Mouse (Mus musculus) MEL-GATA-1-ER (cell line): ENCODE data around the gene Zmynd8.
"Not testable (repeated sequence)": the region's sequence is repeated elsewhere in the genome, so short reads cannot be mapped to it uniquely, and the experiment has no call there.

Source experiments
- DNase-seq: peaks from one replicate; pipeline ENCODE4 v3.0.0-alpha.2; 2012; ENCODE audit warnings: low read depth; ENCODE audit errors: extremely low read depth

The Zmynd8 gene

GRCm38 (mm10) chr2:165809901-165810477, 88.8 kb downstream of the Zmynd8 start:
- DNase-seq: no peak

- DNase-seq: no peak
Observed at GRCm38 (mm10) chr2:165809091-165809490, 89.7 kb downstream of the Zmynd8 start.

GRCm38 (mm10) chr2:165808179-165808975, 90.4 kb downstream of the Zmynd8 start:
- no peak for DNase-seq

DNA sequence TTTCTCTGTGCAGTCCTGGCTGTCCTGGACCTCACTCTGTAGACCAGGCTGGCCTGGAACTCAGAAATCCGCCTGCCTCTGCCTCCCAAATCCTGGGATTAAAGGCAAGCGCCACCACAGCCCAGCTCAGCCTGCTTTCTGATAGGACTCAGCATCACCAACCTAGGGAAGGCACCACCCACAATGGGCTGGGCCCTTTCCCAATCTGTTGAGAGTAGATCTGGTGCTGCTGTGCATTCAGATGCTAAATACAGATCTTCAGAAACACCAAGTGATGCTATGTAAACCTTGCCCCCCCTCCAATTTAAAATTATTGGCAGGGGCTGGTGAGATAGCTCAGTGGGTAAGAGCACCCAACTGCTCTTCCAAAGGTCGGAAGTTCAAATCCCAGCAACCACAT, 98.6 kb downstream of the Zmynd8 start:
- not testable (repeated sequence) for DNase-seq

DNA sequence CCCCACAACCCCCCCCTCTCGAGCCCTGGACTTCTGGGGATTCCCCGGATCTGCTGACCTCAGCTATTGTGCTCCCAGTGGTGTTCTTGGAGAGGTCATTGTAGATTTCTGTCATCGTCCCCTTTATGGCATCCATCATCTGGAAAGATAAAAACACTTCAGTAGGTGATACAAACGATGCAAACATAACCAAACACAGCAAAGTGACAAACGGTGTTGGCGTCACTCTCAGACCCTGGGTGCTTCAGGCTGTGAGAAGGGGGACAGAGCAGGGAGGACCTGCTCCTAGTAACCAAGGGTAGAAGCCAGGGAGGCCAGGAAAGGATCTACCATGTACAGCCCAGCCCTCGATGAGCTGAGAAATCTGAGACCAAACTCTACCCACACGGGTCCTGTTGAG, 100.9 kb downstream of the Zmynd8 start:
- DNase-seq: no peak

GRCm38 (mm10) chr2:165793283-165793638, 105.6 kb downstream of the Zmynd8 start:
- no peak for DNase-seq

DNA sequence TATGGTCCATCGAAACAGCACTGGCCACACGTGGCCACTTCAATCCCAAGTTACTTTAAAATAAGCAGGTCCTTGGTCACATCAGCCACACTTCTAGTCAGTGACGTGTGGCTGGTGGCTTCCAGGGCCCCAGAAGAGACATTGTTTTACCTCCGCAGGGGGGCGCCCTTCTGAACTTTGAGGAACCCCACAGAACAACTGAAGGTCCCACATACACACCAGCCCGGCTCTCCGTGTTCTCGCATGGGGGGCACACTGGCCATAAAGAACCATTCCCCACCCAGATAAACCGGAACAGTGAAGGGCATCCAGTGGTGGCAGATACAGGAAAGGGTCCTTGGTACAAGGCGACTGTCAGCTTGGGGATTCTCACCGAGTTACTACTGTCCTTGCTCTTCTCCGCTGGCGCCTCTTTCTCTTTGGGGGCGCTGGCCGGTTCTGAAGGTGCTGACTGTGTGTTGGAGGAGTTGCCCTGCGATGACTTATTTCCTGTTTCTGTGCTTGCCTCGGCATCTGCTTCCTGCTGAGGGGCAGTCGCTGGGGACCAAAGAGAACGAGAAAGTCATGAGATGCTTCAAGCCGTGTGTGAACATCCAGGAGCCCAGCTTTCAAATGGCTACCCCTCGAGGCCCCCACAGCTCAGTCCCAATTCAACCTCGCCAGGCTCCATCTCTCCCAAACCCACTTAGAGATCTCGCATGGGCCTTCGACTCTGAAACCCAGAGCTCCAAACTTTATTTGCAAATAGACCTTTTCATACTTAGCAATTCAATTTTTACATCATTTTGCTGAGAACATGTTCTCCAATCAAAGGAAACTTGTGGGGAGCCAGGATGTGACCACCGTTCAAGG, 106.2 kb downstream of the Zmynd8 start:
- DNase-seq: no peak

DNA sequence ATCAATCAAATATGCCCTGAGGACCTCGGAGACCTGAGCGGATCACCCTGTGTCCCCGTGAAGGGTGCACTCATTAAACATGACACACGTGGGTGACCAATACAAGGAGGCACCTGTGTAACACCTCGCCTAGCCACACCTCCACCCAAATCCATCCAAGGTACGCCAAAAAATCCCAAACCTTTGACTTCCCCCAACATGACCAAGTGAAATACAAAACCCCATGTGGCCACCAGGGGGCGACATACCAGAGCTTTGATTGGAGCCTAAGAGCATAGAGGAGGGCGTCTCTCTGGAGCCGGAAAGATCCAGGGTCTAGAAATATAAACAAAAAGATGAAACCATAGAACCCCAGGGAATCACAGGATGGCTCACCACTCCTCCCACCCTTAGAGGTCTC, 107.2 kb downstream of the Zmynd8 start:
- DNase-seq: peak; percentile 18

- no peak for DNase-seq
Observed at GRCm38 (mm10) chr2:165791026-165791425, 107.8 kb downstream of the Zmynd8 start.

DNA sequence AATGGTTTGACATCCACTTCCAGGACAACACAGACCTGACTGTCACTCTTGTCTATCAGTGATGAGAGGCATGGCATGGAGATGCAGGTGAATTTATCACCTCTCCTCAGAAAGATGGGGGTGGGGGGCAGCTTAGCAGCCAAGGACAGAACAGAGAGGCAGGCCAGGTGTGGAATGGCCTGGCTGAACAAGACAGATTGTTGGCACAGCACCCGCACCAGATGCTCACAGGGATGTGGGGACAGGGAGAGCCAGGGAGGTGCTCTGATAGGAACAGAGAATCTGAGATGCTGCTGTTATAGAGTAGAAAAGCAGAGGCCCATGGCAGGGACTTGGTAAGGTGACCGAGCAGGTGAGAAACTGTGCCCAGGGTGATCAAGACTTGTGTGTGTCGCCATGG, 109.1 kb downstream of the Zmynd8 start:
- no peak for DNase-seq

GRCm38 (mm10) chr2:165788796-165789195, 110.0 kb downstream of the Zmynd8 start:
- DNase-seq: no peak

- no peak for DNase-seq
Observed at GRCm38 (mm10) chr2:165788005-165788404, 110.8 kb downstream of the Zmynd8 start.

- no peak for DNase-seq
Observed at GRCm38 (mm10) chr2:165786467-165786866, 112.3 kb downstream of the Zmynd8 start.

DNA sequence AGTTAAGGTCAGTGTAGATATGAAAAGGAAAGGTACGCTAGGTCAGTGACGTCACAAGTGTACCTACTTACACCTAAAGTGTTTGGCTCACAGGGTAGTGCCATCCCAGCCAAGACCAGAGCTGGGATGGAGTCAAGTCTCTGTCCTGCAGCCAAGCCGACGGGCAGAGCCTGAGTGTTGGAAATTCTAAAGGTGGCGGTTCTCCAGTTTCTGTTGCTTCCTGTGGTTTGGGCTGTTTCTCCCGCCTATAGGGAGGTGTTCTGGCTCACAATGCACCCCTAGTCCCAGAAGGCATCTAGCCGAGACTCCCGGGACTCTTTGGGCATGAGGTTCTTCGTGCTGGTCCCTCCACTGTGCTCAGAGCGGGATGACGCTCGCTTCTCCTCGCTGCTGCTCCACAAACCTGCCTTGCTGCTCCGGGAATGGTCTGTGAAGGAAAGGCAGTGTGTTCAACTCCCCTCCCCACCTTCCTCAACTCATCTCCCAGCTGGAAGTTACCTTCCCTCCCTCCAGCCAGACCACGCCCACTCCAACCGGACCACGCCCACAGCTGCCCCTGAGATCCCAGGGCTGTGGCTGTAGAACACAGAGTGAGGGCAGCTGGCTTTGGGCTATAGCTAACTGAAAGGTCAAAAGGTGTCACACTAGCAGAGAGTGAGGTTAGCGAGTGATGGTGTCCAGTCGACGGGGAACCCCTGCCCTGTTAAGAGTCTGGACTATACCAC, 113.3 kb downstream of the Zmynd8 start:
- no peak for DNase-seq

- DNase-seq: peak; percentile 31
Observed at GRCm38 (mm10) chr2:165782324-165782723, 116.5 kb downstream of the Zmynd8 start.

DNA sequence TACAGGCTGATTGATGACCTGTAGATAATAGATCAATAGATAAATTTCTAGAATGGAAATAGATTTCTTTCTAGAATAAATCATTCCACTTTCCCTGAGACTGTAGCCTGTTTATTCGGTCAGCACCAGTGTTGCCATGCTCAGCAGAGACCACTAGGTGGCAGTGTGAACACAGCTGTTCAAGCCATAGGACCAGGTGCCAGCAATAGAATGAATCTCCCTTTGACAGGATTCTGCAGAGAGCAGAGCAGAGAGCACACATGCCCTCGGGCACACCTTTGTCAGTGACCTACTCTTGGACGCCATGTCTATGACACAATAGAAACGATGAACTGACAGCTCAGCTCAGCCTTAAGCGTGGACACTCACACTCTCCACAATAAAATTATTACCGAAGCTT, 119.9 kb downstream of the Zmynd8 start:
- DNase-seq: peak; percentile 49

- DNase-seq: no peak
Observed at GRCm38 (mm10) chr2:165769375-165769948, 129.4 kb downstream of the Zmynd8 start.

- no peak for DNase-seq
Observed at GRCm38 (mm10) chr2:165768805-165769358, 129.9 kb downstream of the Zmynd8 start.

GRCm38 (mm10) chr2:165759421-165759985, 139.3 kb downstream of the Zmynd8 start:
- DNase-seq: no peak

- DNase-seq: no peak
Observed at GRCm38 (mm10) chr2:165758534-165758933, 140.3 kb downstream of the Zmynd8 start.

DNA sequence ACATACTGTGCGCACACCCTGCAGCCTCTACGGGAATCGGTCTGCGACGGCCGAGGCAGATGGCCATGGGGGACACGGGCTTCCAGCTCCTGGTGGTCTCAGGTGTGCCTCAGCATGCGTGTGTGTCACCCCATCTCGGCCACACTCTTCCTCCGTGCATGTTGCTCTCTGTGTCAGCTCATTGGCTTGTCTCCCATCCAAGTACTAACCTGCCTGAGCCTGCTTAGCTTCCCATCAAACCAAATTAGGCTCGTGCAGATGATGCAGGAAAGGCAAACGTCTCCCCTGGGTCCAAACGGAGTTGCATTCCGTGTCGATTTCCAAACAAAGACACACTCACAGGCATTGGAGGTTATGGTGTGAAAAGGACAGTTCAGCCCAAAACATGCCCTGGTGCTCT, 141.0 kb downstream of the Zmynd8 start:
- no peak for DNase-seq
